Mouse (Mus musculus) heart, embryonic 16.5 days (tissue): Measurements from ENCODE around the gene Slc31a1. TPM values are rescaled to one million over a fixed set of nuclear protein-coding genes. Genes with fewer than 3 reads are reported as not detected.
A peak's percentile ranks its signal among the peaks of the same experiment; 100 is the strongest.

ENCODE experiments used
- ATAC-seq: fragments of 200-750 bp; cut with Nextera tagmentation; replicated peaks from 2 replicates; pipeline ENCODE4 v1.8.0; 2017; ENCODE audit warnings: moderate number of reproducible peaks; ENCODE audit not compliant: insufficient read depth, low FRiP score; ENCODE audit errors: extremely low read depth
- H3K27ac ChIP-seq: fragments of 300-500 bp; sonication (generic); 2 replicates; pipeline ENCODE4 v1.5.1; 2014; ENCODE audit warnings: mild to moderate bottlenecking, low read length, control low read depth, moderate library complexity
- H3K27me3 ChIP-seq: fragments of 300-500 bp; sonication (generic); 2 replicates; pipeline ENCODE4 v1.6.1; 2014; ENCODE audit warnings: low read length, mixed read lengths; ENCODE audit not compliant: control insufficient read depth, insufficient read depth
- H3K36me3 ChIP-seq: fragments of 300-500 bp; sonication (generic); 2 replicates; pipeline ENCODE4 v1.6.1; 2014; ENCODE audit not compliant: control insufficient read depth, insufficient read depth
- H3K4me1 ChIP-seq: fragments of 300-500 bp; sonication (generic); 2 replicates; pipeline ENCODE4 v1.6.1; 2014; ENCODE audit warnings: low read length, mixed read lengths; ENCODE audit not compliant: control insufficient read depth, insufficient read depth
- H3K4me2 ChIP-seq: fragments of 300-500 bp; sonication (generic); 2 replicates; pipeline ENCODE4 v1.6.1; 2014; ENCODE audit warnings: low read depth, mild to moderate bottlenecking, control low read depth, low read length
- H3K4me3 ChIP-seq: fragments of 300-500 bp; sonication (generic); 2 replicates; pipeline ENCODE4 v1.5.1; 2014; ENCODE audit warnings: mild to moderate bottlenecking, control low read depth, low read length
- H3K9ac ChIP-seq: fragments of 300-500 bp; sonication (generic); 2 replicates; pipeline ENCODE4 v1.6.1; 2014; ENCODE audit warnings: low read length, control low read depth
- H3K9me3 ChIP-seq: fragments of 300-500 bp; sonication (generic); replicated peaks from 2 replicates; pipeline ENCODE4 v1.6.1; 2016; ENCODE audit warnings: low read length; ENCODE audit not compliant: control insufficient read depth
- WGBS: fragments of 180-500 bp; shearing (Covaris S2); extraction: QIAGEN DNeasy Blood & Tissue Kit; methylation state at CpG from one replicate; pipeline ENCODE4 v1.1.7; 2014; 5-methylcytosine and 5-hydroxymethylcytosine counted together
- polyA plus RNA-seq: library from polyadenylated mRNA; unstranded; fragments of >200 nt; fragmentation: Nextera tagmentation; extraction: Ambion mirVana; gene quantifications from 2 replicates; pipeline ENCODE4 v1.2.1, GENCODE M21; 2015

Gene Slc31a1
- polyA plus RNA-seq, 1 experiment from 2014 or later = 43.0 TPM

GRCm38 (mm10) chr4:62408601-62409282 lies 48.2 kb downstream of the Slc31a1 start, which contains the start of the genes Cdc26 and Prpf4:
TSS of gene Cdc26 (minus strand) at chr4:62408642.
TSS of gene Prpf4 (plus strand) at chr4:62408797.
- H3K36me3 ChIP-seq = peaks cover 14% of the 10 kb centered on the region
- H3K27ac ChIP-seq = peak within 1 kb of the TSS; percentile 93
- peaks cover 20% of the 10 kb centered on the region for H3K4me1 ChIP-seq
- peak within 1 kb of the TSS; percentile 95 for H3K9ac ChIP-seq
- no peaks in the 10 kb centered on the region for H3K9me3 ChIP-seq
- under 1% methylated on average over 39 of the region's 39 CpGs for WGBS
- H3K27me3 ChIP-seq = no peaks in the 10 kb centered on the region
- H3K4me3 ChIP-seq = peak within 1 kb of the TSS; percentile 88
- H3K4me2 ChIP-seq = peak within 1 kb of the TSS; percentile 61
- peak; percentile 100 for ATAC-seq

- ATAC-seq = no peak
- peaks cover 20% of the 10 kb centered on the region for H3K4me1 ChIP-seq
- H3K27ac ChIP-seq = peak overlapping the region; percentile 93
- peak overlapping the region; percentile 88 for H3K4me3 ChIP-seq
- no peaks in the 10 kb centered on the region for H3K9me3 ChIP-seq
- 31% methylated on average over 6 of the region's 6 CpGs for WGBS
- H3K4me2 ChIP-seq = peak overlapping the region; percentile 61
- H3K9ac ChIP-seq = peak overlapping the region; percentile 95
- H3K36me3 ChIP-seq = peaks cover 17% of the 10 kb centered on the region
- no peaks in the 10 kb centered on the region for H3K27me3 ChIP-seq
These were observed 49.1 kb downstream of the Slc31a1 start for GRCm38 (mm10) chr4:62409615-62410014.

GRCm38 (mm10) chr4:62410325-62410724 lies 49.8 kb downstream of the Slc31a1 start:
- H3K4me1 ChIP-seq = peaks cover 20% of the 10 kb centered on the region
- no peaks in the 10 kb centered on the region for H3K9me3 ChIP-seq
- H3K27me3 ChIP-seq = no peaks in the 10 kb centered on the region
- peak overlapping the region; percentile 61 for H3K4me2 ChIP-seq
- no peak for ATAC-seq
- peaks cover 25% of the 10 kb centered on the region for H3K36me3 ChIP-seq
- WGBS = 83% methylated on average over 2 of the region's 2 CpGs
- peak overlapping the region; percentile 88; the same call in 1 of the 2 replicates for H3K4me3 ChIP-seq
- H3K9ac ChIP-seq = 0 out of 2 replicates have a peak overlapping the region, but pooled peaks have one; percentile 15
- H3K27ac ChIP-seq = no peak overlapping the region

GRCm38 (mm10) chr4:62411606-62412005 lies 51.1 kb downstream of the Slc31a1 start:
- H3K4me3 ChIP-seq = no peak overlapping the region
- peaks cover 16% of the 10 kb centered on the region for H3K4me1 ChIP-seq
- WGBS = 87% methylated on average over 10 of the region's 10 CpGs
- no peak overlapping the region for H3K27ac ChIP-seq
- no peak overlapping the region for H3K4me2 ChIP-seq
- peaks cover 36% of the 10 kb centered on the region for H3K36me3 ChIP-seq
- H3K9ac ChIP-seq = no peak overlapping the region
- H3K9me3 ChIP-seq = no peaks in the 10 kb centered on the region
- H3K27me3 ChIP-seq = no peaks in the 10 kb centered on the region
- ATAC-seq = no peak

GRCm38 (mm10) chr4:62418448-62418847 lies 57.9 kb downstream of the Slc31a1 start:
- ATAC-seq = no peak
- no peaks in the 10 kb centered on the region for H3K4me1 ChIP-seq
- H3K9me3 ChIP-seq = no peaks in the 10 kb centered on the region
- H3K4me3 ChIP-seq = no peak overlapping the region
- H3K36me3 ChIP-seq = peaks cover 83% of the 10 kb centered on the region
- no peak overlapping the region for H3K4me2 ChIP-seq
- no peak overlapping the region for H3K27ac ChIP-seq
- WGBS = 93% methylated on average over 8 of the region's 8 CpGs
- no peaks in the 10 kb centered on the region for H3K27me3 ChIP-seq
- no peak overlapping the region for H3K9ac ChIP-seq

GRCm38 (mm10) chr4:62419091-62419490 lies 58.6 kb downstream of the Slc31a1 start:
- WGBS = 92% methylated on average over 6 of the region's 6 CpGs
- Histone ChIP-seq H3K36me3 (peaks cover 89% of the 10 kb centered on the region), H3K27me3 (no peaks in the 10 kb centered on the region), H3K4me1 (no peaks in the 10 kb centered on the region), H3K4me3 (no peak overlapping the region), H3K4me2 (no peak overlapping the region), H3K9me3 (no peaks in the 10 kb centered on the region), H3K9ac (no peak overlapping the region), H3K27ac (no peak overlapping the region)
- no peak for ATAC-seq

- WGBS = 93% methylated on average over 4 of the region's 4 CpGs
- Histone ChIP-seq H3K4me3 (no peak overlapping the region), H3K9me3 (no peaks in the 10 kb centered on the region), H3K4me2 (no peak overlapping the region), H3K27ac (no peak overlapping the region), H3K4me1 (no peaks in the 10 kb centered on the region), H3K27me3 (no peaks in the 10 kb centered on the region), H3K36me3 (peaks cover 39% of the 10 kb centered on the region), H3K9ac (no peak overlapping the region)
- ATAC-seq = no peak
These were observed 65.4 kb downstream of the Slc31a1 start for GRCm38 (mm10) chr4:62425891-62426290.

- H3K27ac ChIP-seq = no peak overlapping the region
- H3K9ac ChIP-seq = no peak overlapping the region
- H3K4me2 ChIP-seq = peak overlapping the region; percentile 43
- H3K36me3 ChIP-seq = peaks cover 20% of the 10 kb centered on the region
- 54% methylated on average over 17 of the region's 17 CpGs for WGBS
- no peaks in the 10 kb centered on the region for H3K4me1 ChIP-seq
- H3K4me3 ChIP-seq = peak overlapping the region; percentile 19; the same call in 1 of the 2 replicates
- no peak for ATAC-seq
- no peaks in the 10 kb centered on the region for H3K9me3 ChIP-seq
- H3K27me3 ChIP-seq = no peaks in the 10 kb centered on the region
These were observed 67.6 kb downstream of the Slc31a1 start for GRCm38 (mm10) chr4:62427978-62428758.

GRCm38 (mm10) chr4:62429616-62430015 lies 69.1 kb downstream of the Slc31a1 start:
- no peak overlapping the region for H3K4me2 ChIP-seq
- ATAC-seq = no peak

More at GRCm38 (mm10) chr4:62429616-62430015, 69.1 kb downstream of the Slc31a1 start:
- no peaks in the 10 kb centered on the region for H3K4me1 ChIP-seq
- H3K4me3 ChIP-seq = no peak overlapping the region
- H3K27me3 ChIP-seq = no peaks in the 10 kb centered on the region
- peaks cover 8% of the 10 kb centered on the region for H3K36me3 ChIP-seq
- no peaks in the 10 kb centered on the region for H3K9me3 ChIP-seq
- no peak overlapping the region for H3K27ac ChIP-seq
- no peak overlapping the region for H3K9ac ChIP-seq
- 80% methylated on average over 9 of the region's 9 CpGs for WGBS
